Mouse (Mus musculus) heart, postnatal 36 days (tissue): ENCODE data around the gene Kcnk15. TPM values are rescaled to one million over a fixed set of nuclear protein-coding genes. Genes with fewer than 3 reads are reported as not detected.
A peak's percentile ranks its signal among the peaks of the same experiment; 100 is the strongest.

ENCODE experiments used
- DNase-seq, 2 experiments: peaks; one replicate each; pipeline ENCODE4 v3.0.0; 2021 to 2022
- intact Hi-C: fragments of 180-260 bp; cut with DNase I; formaldehyde crosslinking; loops from one replicate; pipeline ENCODE4 v1.15.1; 2025
- total RNA-seq, 2 experiments: library from RNA; stranded (reverse); gene quantifications; 2 replicates each; pipeline ENCODE4 v1.2.3; 2021

Kcnk15 gene
- total RNA-seq = not detected

DNA sequence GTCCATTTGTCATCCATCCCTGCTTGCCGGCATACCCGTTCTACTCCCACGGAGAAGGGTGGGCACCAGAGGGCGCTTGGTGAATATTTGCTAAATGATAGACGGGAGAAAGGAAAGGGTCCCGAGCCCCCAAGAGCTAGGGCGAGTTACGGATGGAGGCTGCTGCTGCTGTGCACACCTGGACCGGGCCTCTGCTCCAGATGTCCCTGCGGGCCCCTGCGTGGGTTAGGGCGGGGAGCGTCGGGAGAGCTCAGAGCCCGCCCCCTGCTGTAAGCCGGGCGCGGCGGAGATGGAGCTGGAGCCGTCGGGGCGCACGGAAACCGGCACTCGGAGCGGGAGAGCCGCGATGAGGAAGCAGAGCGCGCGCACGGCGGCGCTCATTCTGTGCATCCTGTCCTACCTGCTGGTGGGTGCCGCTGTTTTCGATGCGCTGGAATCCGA, at the start of gene Kcnk15:
TSS of gene Kcnk15 (plus strand) at position 191 of the 441 bp plus-strand sequence.
- intact Hi-C loops = no loop called here
- DNase-seq = no peak

GRCm38 (mm10) chr2:163803838-163804237, 49.6 kb upstream of the Kcnk15 start:
- intact Hi-C loops = no loop called here
- no peak for DNase-seq

GRCm38 (mm10) chr2:163809166-163809565, 44.3 kb upstream of the Kcnk15 start:
- intact Hi-C loops = no loop called here
- no peak for DNase-seq

GRCm38 (mm10) chr2:163809704-163810103, 43.7 kb upstream of the Kcnk15 start:
- no peak for DNase-seq
- intact Hi-C loops = no loop called here

- no peak for DNase-seq
- intact Hi-C loops = no loop called here
Measured at GRCm38 (mm10) chr2:163813077-163813476, 40.4 kb upstream of the Kcnk15 start.

GRCm38 (mm10) chr2:163814739-163815465, 38.5 kb upstream of the Kcnk15 start:
- intact Hi-C loops = no loop called here
- DNase-seq = no peak

DNA sequence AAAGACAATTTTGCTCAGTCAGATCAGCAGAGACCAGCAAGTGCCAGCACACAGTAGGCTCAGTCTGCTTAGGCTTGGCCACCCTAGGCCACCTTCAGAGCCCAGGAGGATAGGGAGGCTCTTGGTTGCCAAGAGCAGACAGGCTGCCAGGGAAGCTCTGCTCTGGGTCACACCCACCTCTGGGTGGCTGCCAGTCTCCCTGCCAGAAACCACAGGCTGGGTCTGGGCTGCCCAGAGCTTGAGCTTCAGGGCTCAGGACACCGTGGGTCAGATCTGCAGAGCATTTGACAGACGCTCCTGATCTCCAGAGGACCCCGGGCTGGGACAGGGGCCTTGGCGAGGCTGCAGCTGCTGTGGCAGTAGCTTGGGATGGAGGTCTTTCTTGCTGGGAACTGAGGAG, 32.8 kb upstream of the Kcnk15 start, which contains the start of gene Ccn5:
TSS of gene Ccn5 (plus strand) at position 255 of the 400 bp plus-strand sequence.
- DNase-seq = peak; percentile 81 to 82
- intact Hi-C loops = loop anchor here (5.0 to 10.0 kb wide), 2 partner anchors 218 to 286 kb away; partner anchors contain the start of gene Ttpal

- DNase-seq = peak; percentile 56 to 78
- intact Hi-C loops = loop anchor here (5.0 to 10.0 kb wide), 2 partner anchors 221 to 288 kb away; partner anchors contain the start of gene Ttpal
Measured at GRCm38 (mm10) chr2:163823248-163823647, 30.2 kb upstream of the Kcnk15 start.

- intact Hi-C loops = loop anchor here (5.0 to 10.0 kb wide), 2 partner anchors 221 to 289 kb away; partner anchors contain the start of gene Ttpal
- no peak for DNase-seq
Measured at GRCm38 (mm10) chr2:163823771-163824170, 29.7 kb upstream of the Kcnk15 start.

DNA sequence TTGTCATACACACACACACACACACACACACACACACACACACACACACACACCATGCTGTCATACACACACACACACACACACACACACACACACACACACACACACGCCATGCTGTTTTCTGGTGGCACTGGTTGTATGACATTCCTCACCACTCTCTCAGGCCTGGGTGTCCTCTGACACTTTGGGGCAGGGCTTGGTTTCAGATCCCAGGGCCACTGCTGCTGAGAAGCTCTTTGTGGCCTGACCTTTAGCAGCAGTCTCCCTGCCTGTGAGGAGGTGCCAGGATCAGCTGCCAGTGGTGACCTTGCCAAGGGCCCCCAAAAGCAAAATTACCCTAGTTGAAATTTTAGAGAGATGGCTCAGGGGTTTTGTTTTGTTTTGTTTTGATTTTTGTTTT, 27.6 kb upstream of the Kcnk15 start:
- DNase-seq = no peak
- intact Hi-C loops = loop anchor here (10.0 kb wide), 1 partner anchor 291 kb away; no protein-coding TSS in a partner anchor

- intact Hi-C loops = loop anchor here (10.0 kb wide), 1 partner anchor 292 kb away; no protein-coding TSS in a partner anchor
- DNase-seq = no peak
Measured at GRCm38 (mm10) chr2:163826494-163826893, 27.0 kb upstream of the Kcnk15 start.

DNA sequence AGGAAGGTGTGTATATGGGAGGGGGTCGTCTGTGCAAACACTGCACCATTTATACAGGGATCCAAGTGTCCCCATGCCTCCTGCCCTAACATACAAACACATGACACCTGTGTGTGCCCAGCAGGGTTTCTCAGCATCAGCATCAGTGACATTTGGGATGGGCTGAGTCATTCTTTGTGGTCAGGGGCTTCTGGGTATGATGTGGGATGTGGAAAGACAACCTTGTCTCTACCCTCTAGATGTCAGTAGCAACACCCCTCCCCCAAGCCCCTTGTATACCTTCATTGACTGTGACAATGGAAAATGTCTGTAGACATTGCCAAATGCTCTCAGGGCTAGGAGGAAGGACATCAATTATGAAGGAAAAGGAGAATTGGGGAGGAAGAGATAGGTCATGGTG, 22.3 kb upstream of the Kcnk15 start:
- no peak for DNase-seq
- intact Hi-C loops = loop anchor here (10.0 kb wide), 1 partner anchor 46 kb away; no protein-coding TSS in a partner anchor

DNA sequence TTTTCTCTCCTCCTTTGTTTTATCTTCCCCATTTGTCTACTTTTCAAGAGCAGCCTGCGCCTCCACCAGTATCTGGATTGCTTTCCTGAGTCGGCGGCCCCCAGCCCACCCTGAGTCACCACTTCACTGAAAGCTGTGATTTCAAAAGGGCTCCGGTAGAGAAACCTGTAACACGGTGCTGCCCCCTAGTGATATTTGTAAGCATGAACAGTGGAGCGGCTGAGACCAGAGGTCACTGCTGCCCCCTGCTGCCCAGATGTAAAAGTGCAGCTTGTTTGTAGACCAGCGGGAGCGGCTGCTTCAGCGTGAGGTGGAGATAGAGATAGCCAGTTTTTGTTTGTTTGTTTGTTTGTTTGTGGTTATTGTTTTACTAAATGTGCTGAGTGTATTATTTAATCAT, 15.4 kb upstream of the Kcnk15 start:
- DNase-seq = peak; percentile 80 to 84
- intact Hi-C loops = loop anchor here (10.0 kb wide), 1 partner anchor 53 kb away; no protein-coding TSS in a partner anchor

GRCm38 (mm10) chr2:163839519-163839918, 13.9 kb upstream of the Kcnk15 start:
- peak; percentile 69 to 75 for DNase-seq
- intact Hi-C loops = loop anchor here (10.0 kb wide), 1 partner anchor 55 kb away; no protein-coding TSS in a partner anchor

DNA sequence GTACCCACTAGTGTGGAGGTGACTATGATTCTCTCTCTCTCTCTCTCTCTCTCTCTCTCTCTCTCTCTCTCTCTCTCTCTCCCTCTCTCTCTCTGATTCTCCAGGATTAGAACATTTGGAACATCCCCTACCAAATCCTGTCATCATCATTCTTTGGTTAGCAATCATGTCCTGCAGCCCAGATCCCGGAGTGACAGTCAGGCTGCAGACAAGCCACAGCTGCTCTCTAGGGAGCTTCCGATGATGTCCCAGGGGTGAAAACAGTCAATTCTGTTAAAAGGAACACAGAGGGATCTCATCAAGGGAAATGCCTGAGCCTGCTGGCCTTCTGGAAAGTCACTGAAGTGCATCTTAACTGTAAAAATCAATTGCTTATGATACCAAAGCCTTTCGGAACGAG, 11.4 kb upstream of the Kcnk15 start:
- intact Hi-C loops = no loop called here

DNA sequence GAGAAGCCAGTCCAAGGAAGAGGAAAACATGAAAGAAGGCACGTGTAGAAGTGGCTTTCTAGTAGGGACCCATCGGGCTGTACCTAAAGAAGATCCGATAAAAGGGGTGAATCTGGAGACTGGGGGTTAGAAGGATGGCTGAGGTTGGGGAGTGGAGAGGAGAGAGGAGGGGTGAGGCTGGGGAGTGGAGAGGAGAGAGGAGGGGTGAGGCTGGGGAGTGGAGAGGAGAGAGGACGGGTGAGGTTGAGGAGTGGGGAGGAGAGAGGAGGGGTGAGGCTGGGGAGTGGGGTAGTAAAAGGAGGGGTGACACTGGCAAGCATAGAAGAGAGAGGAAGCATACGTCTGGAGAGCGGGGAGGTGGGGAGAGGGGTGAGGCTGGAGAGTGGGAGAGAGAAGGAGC, 3.8 kb downstream of the Kcnk15 start:
- DNase-seq = no peak
- intact Hi-C loops = loop anchor here (5.0 kb wide), 1 partner anchor 55 kb away; no protein-coding TSS in a partner anchor

More for the DNA sequence above, 11.4 kb upstream of the Kcnk15 start:
- DNase-seq = no peak

- peak; percentile 37 to 54 for DNase-seq
- intact Hi-C loops = loop anchor here (1.0 to 5.0 kb wide), 3 partner anchors 54 to 110 kb away; no protein-coding TSS in a partner anchor
Measured at GRCm38 (mm10) chr2:163858254-163858947, 5.0 kb downstream of the Kcnk15 start.

GRCm38 (mm10) chr2:163865311-163865710, 11.9 kb downstream of the Kcnk15 start:
- DNase-seq = no peak
- intact Hi-C loops = no loop called here

DNA sequence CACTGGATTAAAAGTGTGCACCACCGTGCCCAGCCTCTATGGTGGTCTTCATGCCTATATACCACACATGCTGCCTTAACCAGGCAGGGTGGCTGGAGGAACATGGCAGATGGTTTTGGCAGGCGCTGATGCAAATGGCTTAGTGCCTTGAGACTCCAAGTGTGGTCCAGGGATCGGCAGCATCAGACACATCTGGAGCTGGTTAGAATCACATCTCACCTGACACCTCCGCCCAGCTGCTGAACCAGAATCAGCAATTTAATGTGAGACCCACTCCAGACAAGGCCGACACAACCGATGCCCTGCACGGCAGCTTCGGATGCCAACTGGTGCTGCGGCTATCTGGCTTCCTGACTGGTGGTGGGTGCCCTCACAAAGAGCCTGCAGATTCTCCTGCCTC, 12.6 kb downstream of the Kcnk15 start:
- no peak for DNase-seq
- intact Hi-C loops = no loop called here

DNA sequence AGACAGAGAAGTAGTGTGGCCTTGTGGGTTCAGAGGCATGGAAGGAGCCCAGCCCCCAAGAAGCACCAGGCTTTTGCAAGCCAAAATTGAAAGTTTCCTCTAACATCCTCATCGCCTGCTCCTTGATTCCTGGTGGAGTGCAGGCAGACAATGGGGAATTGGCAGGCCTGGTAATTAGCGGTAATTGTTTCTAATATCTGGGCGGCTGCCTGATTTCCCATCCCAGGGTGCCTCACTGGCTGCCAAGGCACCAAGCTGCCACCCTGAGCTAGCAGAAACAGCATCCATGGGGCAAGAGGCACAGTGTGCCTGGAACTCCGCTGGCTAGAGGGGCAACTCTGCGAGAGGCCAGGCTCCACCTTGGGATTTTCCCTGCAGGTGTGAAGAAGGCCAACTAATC, 16.3 kb downstream of the Kcnk15 start:
- no peak for DNase-seq
- intact Hi-C loops = no loop called here

GRCm38 (mm10) chr2:163871266-163871665, 17.8 kb downstream of the Kcnk15 start:
- intact Hi-C loops = no loop called here
- no peak for DNase-seq
